Mouse (Mus musculus): ENCODE results near the gene Dnttip2. TPM values are rescaled to one million over a fixed set of nuclear protein-coding genes. Genes with fewer than 3 reads are reported as not detected.
"Not testable (repeated sequence)": the region's sequence is repeated elsewhere in the genome, so short reads cannot be mapped to it uniquely, and the experiment has no call there.

Dnttip2 gene
- polyA plus RNA-seq, 1 experiment = 4.4 TPM

- no peak for DNase-seq (ENCODE audit: low read depth in 1 of 2, low spot score in 2 of 2)
- Histone ChIP-seq H3K27ac (ENCODE audit: insufficient read depth, low read length) (no peak overlapping the region), H3K4me1 (ENCODE audit: control insufficient read depth, insufficient read depth, insufficient read length) (no peaks in the 10 kb centered on the region), H3K27me3 (ENCODE audit: control insufficient read depth, insufficient read depth, low read length) (no peaks in the 10 kb centered on the region), H3K4me3 (ENCODE audit: extremely low read depth, insufficient read depth, insufficient read length) (no peak overlapping the region), H3K36me3 (ENCODE audit: control insufficient read depth, insufficient read depth, low read length) (peaks cover 4% of the 10 kb centered on the region)
- WGBS = 89% methylated on average over 5 of the region's 5 CpGs
- TF ChIP-seq POLR2A (IDR thresholded peaks at IDR 0.05; ENCODE audit: low read depth, low read length) = no peak
- no peak for TF ChIP-seq CTCF (IDR thresholded peaks at IDR 0.05; ENCODE audit: extremely low read depth, insufficient read depth, insufficient read length, insufficient replicate concordance)
Measured at GRCm38 (mm10) chr3:122269986-122270385, 4.2 kb upstream of the Dnttip2 start.

DNA sequence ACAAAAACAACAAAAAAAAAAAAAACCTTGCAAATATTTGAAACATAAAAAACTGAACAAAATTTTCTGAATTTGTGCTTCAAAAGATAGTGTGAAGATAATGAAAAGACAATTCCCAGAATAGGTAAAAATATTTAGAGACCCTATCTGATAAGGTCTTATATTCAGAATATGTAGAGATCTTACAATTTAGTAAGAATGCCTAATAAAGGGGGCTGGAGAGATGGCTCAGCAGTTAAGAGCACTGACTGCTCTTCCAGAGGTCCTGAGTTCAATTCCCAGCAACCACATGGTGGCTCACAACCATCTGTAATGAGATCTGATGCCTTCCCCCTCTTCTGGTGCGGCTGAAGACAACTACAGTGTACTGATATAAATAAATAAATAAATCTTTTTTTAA is 1.6 kb upstream of the Dnttip2 start:
- WGBS = 88% methylated on average over 1 of the region's 1 CpGs
- H3K4me1 ChIP-seq (ENCODE audit: control insufficient read depth, insufficient read depth, insufficient read length); DNase-seq (ENCODE audit: low read depth in 1 of 2, low spot score in 2 of 2); H3K27ac ChIP-seq (ENCODE audit: insufficient read depth, low read length); H3K27me3 ChIP-seq (ENCODE audit: control insufficient read depth, insufficient read depth, low read length); H3K4me3 ChIP-seq (ENCODE audit: extremely low read depth, insufficient read depth, insufficient read length); H3K36me3 ChIP-seq (ENCODE audit: control insufficient read depth, insufficient read depth, low read length): not testable (repeated sequence)

GRCm38 (mm10) chr3:122273407-122274240 is 564 bp upstream of the Dnttip2 start:
- DNase-seq (ENCODE audit: low read depth in 1 of 2, low spot score in 2 of 2) = no peak
- no peaks in the 10 kb centered on the region for H3K27me3 ChIP-seq (ENCODE audit: control insufficient read depth, insufficient read depth, low read length)
- H3K36me3 ChIP-seq (ENCODE audit: control insufficient read depth, insufficient read depth, low read length) = peaks cover 15% of the 10 kb centered on the region
- H3K4me3 ChIP-seq (ENCODE audit: extremely low read depth, insufficient read depth, insufficient read length) = peak overlapping the region; percentile 91
- H3K4me1 ChIP-seq (ENCODE audit: control insufficient read depth, insufficient read depth, insufficient read length) = 0 out of 2 replicates have a peak, but pooled peaks cover 7% of the 10 kb centered on the region
- H3K27ac ChIP-seq (ENCODE audit: insufficient read depth, low read length) = peak overlapping the region; percentile 43; the same call in 1 of the 2 replicates
- WGBS = 9% methylated on average over 19 of the region's 20 CpGs
- no peak for TF ChIP-seq POLR2A (IDR thresholded peaks at IDR 0.05; ENCODE audit: low read depth, low read length)
- TF ChIP-seq CTCF (IDR thresholded peaks at IDR 0.05; ENCODE audit: extremely low read depth, insufficient read depth, insufficient read length, insufficient replicate concordance) = 0 out of 2 replicates have a peak, but pooled peaks have one; percentile 13

- no peak overlapping the region for H3K4me3 ChIP-seq (ENCODE audit: extremely low read depth, insufficient read depth, insufficient read length)
- no peak for DNase-seq (ENCODE audit: low read depth in 1 of 2, low spot score in 2 of 2)
- no peaks in the 10 kb centered on the region for H3K27me3 ChIP-seq (ENCODE audit: control insufficient read depth, insufficient read depth, low read length)
- TF ChIP-seq CTCF (IDR thresholded peaks at IDR 0.05; ENCODE audit: extremely low read depth, insufficient read depth, insufficient read length, insufficient replicate concordance) (no peak), POLR2A (IDR thresholded peaks at IDR 0.05; ENCODE audit: low read depth, low read length) (no peak)
- H3K36me3 ChIP-seq (ENCODE audit: control insufficient read depth, insufficient read depth, low read length) = peaks cover 21% of the 10 kb centered on the region
- 0 out of 2 replicates have a peak, but pooled peaks cover 7% of the 10 kb centered on the region for H3K4me1 ChIP-seq (ENCODE audit: control insufficient read depth, insufficient read depth, insufficient read length)
- 88% methylated on average over 10 of the region's 10 CpGs for WGBS
- H3K27ac ChIP-seq (ENCODE audit: insufficient read depth, low read length) = no peak overlapping the region
Measured at GRCm38 (mm10) chr3:122275111-122275510, 923 bp downstream of the Dnttip2 start.

DNA sequence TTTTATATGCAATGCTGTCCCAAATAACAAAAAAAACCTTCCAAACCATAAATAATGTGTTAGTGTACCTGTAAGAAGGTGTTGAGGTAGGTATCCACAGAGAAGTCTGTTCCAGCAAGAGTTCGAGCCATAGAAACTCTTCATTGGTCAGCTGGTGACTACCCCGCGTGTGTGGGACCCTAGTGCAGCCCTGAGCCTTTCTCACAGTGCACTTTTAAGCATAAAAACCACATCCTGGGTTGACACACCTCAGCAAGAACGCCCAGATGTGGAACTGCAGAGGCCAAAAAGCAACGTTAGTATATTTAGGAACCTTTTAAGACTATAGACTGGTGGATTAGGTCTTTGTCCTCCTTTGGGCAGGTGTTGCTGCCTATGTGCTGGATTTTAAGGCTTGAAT is 13.0 kb downstream of the Dnttip2 start:
- Histone ChIP-seq H3K27ac (ENCODE audit: insufficient read depth, low read length) (peak overlapping the region; percentile 18), H3K4me3 (ENCODE audit: extremely low read depth, insufficient read depth, insufficient read length) (no peak overlapping the region), H3K36me3 (ENCODE audit: control insufficient read depth, insufficient read depth, low read length) (peaks cover 23% of the 10 kb centered on the region), H3K4me1 (ENCODE audit: control insufficient read depth, insufficient read depth, insufficient read length) (no peaks in the 10 kb centered on the region; the same call in 1 of the 2 replicates), H3K27me3 (ENCODE audit: control insufficient read depth, insufficient read depth, low read length) (no peaks in the 10 kb centered on the region)
- WGBS = 21% methylated on average over 5 of the region's 5 CpGs
- TF ChIP-seq CTCF (IDR thresholded peaks at IDR 0.05; ENCODE audit: extremely low read depth, insufficient read depth, insufficient read length, insufficient replicate concordance) (no peak), POLR2A (IDR thresholded peaks at IDR 0.05; ENCODE audit: low read depth, low read length) (no peak)
- no peak for DNase-seq (ENCODE audit: low read depth in 1 of 2, low spot score in 2 of 2)

GRCm38 (mm10) chr3:122288613-122289195 is 14.5 kb downstream of the Dnttip2 start:
- H3K27ac ChIP-seq (ENCODE audit: insufficient read depth, low read length) = no peak overlapping the region
- DNase-seq (ENCODE audit: low read depth in 1 of 2, low spot score in 2 of 2) = no peak
- H3K36me3 ChIP-seq (ENCODE audit: control insufficient read depth, insufficient read depth, low read length) = peaks cover 12% of the 10 kb centered on the region
- 93% methylated on average over 5 of the region's 5 CpGs for WGBS
- peaks cover 3% of the 10 kb centered on the region for H3K4me1 ChIP-seq (ENCODE audit: control insufficient read depth, insufficient read depth, insufficient read length)
- TF ChIP-seq CTCF (IDR thresholded peaks at IDR 0.05; ENCODE audit: extremely low read depth, insufficient read depth, insufficient read length, insufficient replicate concordance) (no peak), POLR2A (IDR thresholded peaks at IDR 0.05; ENCODE audit: low read depth, low read length) (no peak)
- no peak overlapping the region for H3K4me3 ChIP-seq (ENCODE audit: extremely low read depth, insufficient read depth, insufficient read length)
- H3K27me3 ChIP-seq (ENCODE audit: control insufficient read depth, insufficient read depth, low read length) = no peaks in the 10 kb centered on the region

GRCm38 (mm10) chr3:122289344-122289743 is 15.2 kb downstream of the Dnttip2 start:
- H3K4me1 ChIP-seq (ENCODE audit: control insufficient read depth, insufficient read depth, insufficient read length); DNase-seq (ENCODE audit: low read depth in 1 of 2, low spot score in 2 of 2); H3K36me3 ChIP-seq (ENCODE audit: control insufficient read depth, insufficient read depth, low read length); H3K27me3 ChIP-seq (ENCODE audit: control insufficient read depth, insufficient read depth, low read length); H3K4me3 ChIP-seq (ENCODE audit: extremely low read depth, insufficient read depth, insufficient read length); H3K27ac ChIP-seq (ENCODE audit: insufficient read depth, low read length): not testable (repeated sequence)
- 81% methylated on average over 4 of the region's 4 CpGs for WGBS
